Mouse (Mus musculus) ES-Bruce4 (cell line): ENCODE measurements around the gene Irf2. TPM values are rescaled to one million over a fixed set of nuclear protein-coding genes. Genes with fewer than 3 reads are reported as not detected.
"Not testable (repeated sequence)": the region's sequence is repeated elsewhere in the genome, so short reads cannot be mapped to it uniquely, and the experiment has no call there.

Source experiments
- H3K27ac ChIP-seq: 2 replicates; pipeline ENCODE4 v1.5.1; 2012; ENCODE audit warnings: low read length, inconsistent platforms; ENCODE audit not compliant: insufficient read depth
- H3K27me3 ChIP-seq: 2 replicates; pipeline ENCODE4 v1.6.1; 2012; ENCODE audit warnings: mild to moderate bottlenecking, low read length, inconsistent platforms; ENCODE audit not compliant: control insufficient read depth, poor library complexity, insufficient read depth, severe bottlenecking
- H3K36me3 ChIP-seq: 2 replicates; pipeline ENCODE4 v1.6.1; 2012; ENCODE audit warnings: inconsistent platforms, mild to moderate bottlenecking, low read length, moderate library complexity; ENCODE audit not compliant: control insufficient read depth, poor library complexity, insufficient read depth, severe bottlenecking
- H3K4me1 ChIP-seq: one replicate; pipeline ENCODE4 v1.8.1; 2011; ENCODE audit warnings: low read length; ENCODE audit not compliant: control insufficient read depth, insufficient read depth
- H3K4me3 ChIP-seq: 2 replicates; pipeline ENCODE4 v1.5.1; 2011; ENCODE audit warnings: low read depth, mild to moderate bottlenecking, low read length
- H3K9ac ChIP-seq: 2 replicates; pipeline ENCODE4 v1.6.1; 2012; ENCODE audit warnings: low read depth, mild to moderate bottlenecking, inconsistent platforms; ENCODE audit not compliant: poor library complexity, severe bottlenecking
- H3K9me3 ChIP-seq: replicated peaks from 2 replicates; pipeline ENCODE4 v1.6.1; 2012; ENCODE audit warnings: mild to moderate bottlenecking, low read length, inconsistent platforms; ENCODE audit not compliant: control insufficient read depth, poor library complexity, insufficient read depth, severe bottlenecking
- CTCF ChIP-seq: IDR thresholded peaks from one replicate; pipeline ENCODE4 v1.8.1; 2011; ENCODE audit warnings: low read depth, low read length
- EP300 ChIP-seq: IDR thresholded peaks from 2 replicates; pipeline ENCODE4 v1.6.1; 2011; ENCODE audit warnings: low read depth, low read length; ENCODE audit not compliant: insufficient read depth
- POLR2A ChIP-seq: IDR thresholded peaks from one replicate; pipeline ENCODE4 v1.8.1; 2011; ENCODE audit warnings: low read length; ENCODE audit not compliant: insufficient read depth
- polyA plus RNA-seq: library from polyadenylated mRNA; stranded (reverse); fragments of >200 nt; gene quantifications from 2 replicates; pipeline ENCODE4 v1.2.4, GENCODE M21; 2011; ENCODE audit warnings: low read depth; ENCODE audit not compliant: missing spikeins, insufficient read depth, insufficient read length

The Irf2 gene
- polyA plus RNA-seq, 1 experiment = 17.6 TPM

DNA sequence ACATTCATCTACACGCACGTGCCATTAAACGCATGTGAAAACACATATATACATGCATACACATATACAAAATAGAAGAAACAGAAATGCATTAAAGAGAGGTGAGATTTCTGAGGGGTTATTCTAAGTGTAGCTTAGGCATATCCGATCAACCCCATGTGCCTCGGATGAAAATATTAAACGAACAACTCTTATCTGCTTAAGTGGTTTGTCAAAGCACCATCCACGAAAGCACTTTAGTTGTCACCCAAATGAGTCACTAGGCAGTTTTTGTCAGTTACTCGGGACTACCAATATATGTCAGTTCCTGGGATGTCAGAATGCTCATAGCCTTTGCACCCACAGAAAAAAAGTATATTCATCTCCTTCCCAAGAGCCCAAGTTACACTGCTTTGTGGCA is 21.2 kb upstream of the Irf2 start:
- Histone ChIP-seq H3K36me3 (no peaks in the 10 kb centered on the region), H3K4me3 (no peak overlapping the region), H3K27ac (no peak overlapping the region), H3K9me3 (no peaks in the 10 kb centered on the region), H3K4me1 (no peaks in the 10 kb centered on the region), H3K27me3 (no peaks in the 10 kb centered on the region; the same call in 1 of the 2 replicates), H3K9ac (no peak overlapping the region)
- TF ChIP-seq POLR2A = no peak
- no peak for TF ChIP-seq CTCF
- TF ChIP-seq EP300 = no peak

DNA sequence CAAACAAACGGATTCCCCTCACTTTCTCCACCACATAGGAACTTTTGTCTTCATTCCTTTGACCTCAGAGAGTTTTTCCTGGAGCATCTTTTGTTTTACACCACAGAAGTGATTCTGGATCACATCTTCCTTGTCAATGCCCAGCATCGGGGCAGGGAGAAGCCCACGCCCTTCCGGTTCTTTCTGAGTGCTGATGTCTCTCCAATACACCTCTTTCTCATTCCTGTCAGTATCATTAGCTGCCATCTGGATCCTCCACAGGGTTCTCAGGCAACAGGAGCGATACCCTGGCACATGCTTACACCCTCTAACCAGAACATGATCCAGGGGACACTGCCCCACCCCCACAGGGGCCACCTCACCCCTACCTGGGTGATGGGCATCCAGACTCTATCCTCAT is 20.8 kb upstream of the Irf2 start:
- no peak overlapping the region for H3K4me3 ChIP-seq
- no peaks in the 10 kb centered on the region; the same call in 1 of the 2 replicates for H3K27me3 ChIP-seq
- no peak overlapping the region for H3K9ac ChIP-seq
- H3K27ac ChIP-seq = no peak overlapping the region
- H3K36me3 ChIP-seq = no peaks in the 10 kb centered on the region
- H3K9me3 ChIP-seq = no peaks in the 10 kb centered on the region
- TF ChIP-seq POLR2A (no peak), EP300 (no peak), CTCF (no peak)
- no peaks in the 10 kb centered on the region for H3K4me1 ChIP-seq

DNA sequence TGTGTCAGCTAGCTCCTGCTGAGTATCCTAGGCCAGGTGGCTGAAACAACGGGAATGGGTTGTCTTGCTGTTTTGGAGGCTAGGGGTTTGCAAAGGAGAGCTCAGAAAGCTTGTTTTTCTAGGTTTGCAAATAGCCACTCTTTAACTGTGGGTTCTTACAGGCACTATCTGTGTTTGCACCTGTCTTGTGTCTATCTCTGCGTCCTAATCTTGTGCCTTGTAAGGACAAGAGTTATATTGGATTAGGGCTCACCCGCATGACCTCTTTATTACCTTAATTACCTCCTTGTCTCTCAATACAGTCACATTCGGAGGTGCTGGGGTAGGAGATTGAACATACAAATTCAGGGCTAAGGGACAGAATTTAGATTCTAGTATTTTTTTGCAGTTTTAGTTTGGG is 18.9 kb upstream of the Irf2 start:
- Histone ChIP-seq H3K9ac (no peak overlapping the region), H3K36me3 (no peaks in the 10 kb centered on the region), H3K27ac (no peak overlapping the region), H3K4me3 (no peak overlapping the region), H3K9me3 (peaks cover 8% of the 10 kb centered on the region; the same call in 1 of the 2 replicates), H3K27me3 (no peaks in the 10 kb centered on the region; the same call in 1 of the 2 replicates), H3K4me1 (no peaks in the 10 kb centered on the region)
- TF ChIP-seq EP300 = no peak
- no peak for TF ChIP-seq POLR2A

DNA sequence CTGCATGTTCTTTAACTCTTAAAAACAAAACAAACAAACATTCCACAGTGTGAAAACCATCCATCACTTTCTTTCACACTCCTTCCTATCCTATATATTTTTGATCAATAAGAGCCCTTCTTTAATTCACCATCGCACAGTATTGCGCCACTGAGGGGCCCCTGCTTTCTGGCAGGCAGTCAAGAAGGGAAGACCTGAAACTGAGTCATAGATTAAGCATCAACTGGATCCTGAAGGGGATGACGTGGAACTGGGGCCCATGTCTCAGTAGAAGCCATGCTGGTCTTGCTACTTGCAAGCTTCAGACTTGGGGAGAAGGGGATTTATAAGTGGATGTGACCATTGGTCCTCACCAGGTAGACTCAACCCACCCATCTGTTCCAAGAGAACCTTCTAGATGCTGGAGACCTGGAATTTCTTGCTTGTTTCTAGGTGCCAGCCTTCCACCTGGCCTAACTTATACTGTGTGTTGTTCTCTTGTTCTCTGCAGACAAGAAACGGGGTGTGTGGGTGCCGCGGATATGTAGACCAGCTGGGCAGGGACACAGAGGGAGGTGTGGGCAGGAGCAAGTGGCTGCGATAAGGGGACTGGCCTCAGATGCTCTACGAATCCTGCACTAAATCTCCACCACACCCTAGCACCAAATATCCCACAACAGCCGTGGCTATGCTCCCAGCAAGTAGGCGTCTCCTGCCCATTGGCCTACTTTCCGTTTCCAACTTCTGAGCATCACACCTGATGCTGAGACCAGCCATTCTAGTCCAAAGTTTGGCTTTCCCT is 18.3 kb upstream of the Irf2 start:
- H3K36me3 ChIP-seq = no peaks in the 10 kb centered on the region
- no peak overlapping the region for H3K27ac ChIP-seq
- no peaks in the 10 kb centered on the region for H3K4me1 ChIP-seq
- peaks cover 9% of the 10 kb centered on the region; the same call in 1 of the 2 replicates for H3K9me3 ChIP-seq
- H3K27me3 ChIP-seq = no peaks in the 10 kb centered on the region; the same call in 1 of the 2 replicates
- TF ChIP-seq POLR2A (no peak), EP300 (no peak)
- H3K9ac ChIP-seq = no peak overlapping the region
- no peak overlapping the region for H3K4me3 ChIP-seq

DNA sequence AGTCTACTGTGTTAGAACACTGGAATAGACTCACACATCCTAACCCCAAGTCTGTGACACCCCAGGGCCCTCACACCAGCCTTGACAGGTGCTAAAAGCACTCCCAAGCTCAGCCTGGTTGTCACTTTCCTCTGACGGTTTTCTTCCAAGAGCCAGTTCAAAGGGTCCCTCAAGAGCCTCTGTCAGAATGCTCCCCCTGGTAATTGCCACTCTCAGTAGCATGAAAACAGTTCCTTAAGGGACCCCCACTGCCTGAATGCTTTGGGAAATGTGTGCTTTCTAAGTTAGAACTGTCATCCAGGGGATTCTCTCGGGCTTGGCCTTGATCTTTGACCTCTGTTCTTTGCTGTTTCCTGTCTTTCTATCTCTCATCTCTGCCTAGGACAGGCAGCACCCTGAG is 17.0 kb upstream of the Irf2 start:
- Histone ChIP-seq H3K27me3 (no peaks in the 10 kb centered on the region; the same call in 1 of the 2 replicates), H3K36me3 (no peaks in the 10 kb centered on the region), H3K27ac (no peak overlapping the region), H3K9ac (no peak overlapping the region), H3K4me1 (no peaks in the 10 kb centered on the region), H3K9me3 (peaks cover 15% of the 10 kb centered on the region), H3K4me3 (no peak overlapping the region)
- TF ChIP-seq POLR2A = no peak
- no peak for TF ChIP-seq EP300
- TF ChIP-seq CTCF = no peak

DNA sequence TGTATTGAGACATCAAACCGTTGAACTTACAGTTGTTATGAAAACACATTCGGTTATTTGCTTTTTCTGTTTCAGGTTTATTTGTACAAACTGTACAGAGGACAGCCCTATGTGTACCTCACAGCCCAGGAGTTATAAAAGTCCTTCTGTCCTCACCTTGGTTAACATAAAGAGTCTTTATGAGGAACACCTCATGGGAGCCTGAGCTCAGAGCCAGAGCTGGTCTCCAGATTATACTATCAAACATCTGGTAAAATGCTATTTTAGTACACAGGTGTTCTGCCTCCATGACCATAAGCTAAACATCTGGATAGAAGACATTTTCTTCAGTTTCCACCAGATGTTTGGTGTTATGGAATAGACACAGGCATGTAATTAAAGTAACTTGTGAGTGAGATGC is 13.1 kb upstream of the Irf2 start:
- no peak for TF ChIP-seq CTCF
- TF ChIP-seq EP300 = no peak
- no peaks in the 10 kb centered on the region for H3K4me1 ChIP-seq
- no peak overlapping the region for H3K9ac ChIP-seq
- H3K9me3 ChIP-seq = peaks cover 15% of the 10 kb centered on the region
- no peaks in the 10 kb centered on the region; the same call in 1 of the 2 replicates for H3K27me3 ChIP-seq
- H3K27ac ChIP-seq = no peak overlapping the region
- H3K4me3 ChIP-seq = no peak overlapping the region
- H3K36me3 ChIP-seq = no peaks in the 10 kb centered on the region

DNA sequence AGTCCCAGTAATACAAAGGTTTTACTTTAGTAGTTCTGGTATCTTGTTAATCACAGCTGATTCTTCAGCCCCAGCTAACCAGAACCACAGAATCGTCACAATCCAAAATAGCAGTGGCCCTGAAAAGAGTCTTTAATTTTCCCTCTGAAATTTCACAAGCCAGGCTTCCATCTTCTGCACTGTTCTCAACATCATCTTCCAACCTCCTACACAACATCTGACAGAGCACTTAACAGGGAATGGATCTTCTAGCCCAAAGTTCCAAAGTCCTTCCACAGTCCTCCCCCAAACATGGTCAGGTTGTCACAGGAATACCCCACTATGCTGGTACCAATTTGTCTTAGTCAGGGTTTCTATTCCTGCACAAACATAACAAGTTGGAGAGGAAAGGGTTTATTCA is 9.9 kb upstream of the Irf2 start:
- not testable (repeated sequence) for H3K27me3 ChIP-seq, H3K4me1 ChIP-seq, H3K27ac ChIP-seq, H3K4me3 ChIP-seq, H3K9ac ChIP-seq, H3K36me3 ChIP-seq
- peaks cover 15% of the 10 kb centered on the region for H3K9me3 ChIP-seq
